Mouse (Mus musculus) urinary bladder, postnatal 0 days (tissue): ENCODE measurements around the gene Hspa5. TPM values are rescaled to one million over a fixed set of nuclear protein-coding genes. Genes with fewer than 3 reads are reported as not detected.

Source experiments
- polyA plus RNA-seq: library from polyadenylated mRNA; unstranded; fragments of >200 nt; fragmentation: Nextera tagmentation; extraction: Ambion mirVana; gene quantifications from 2 replicates; pipeline ENCODE4 v1.2.1, GENCODE M21; 2015

Gene Hspa5
- polyA plus RNA-seq, result 360 and 429 TPM in 2 replicates

DNA sequence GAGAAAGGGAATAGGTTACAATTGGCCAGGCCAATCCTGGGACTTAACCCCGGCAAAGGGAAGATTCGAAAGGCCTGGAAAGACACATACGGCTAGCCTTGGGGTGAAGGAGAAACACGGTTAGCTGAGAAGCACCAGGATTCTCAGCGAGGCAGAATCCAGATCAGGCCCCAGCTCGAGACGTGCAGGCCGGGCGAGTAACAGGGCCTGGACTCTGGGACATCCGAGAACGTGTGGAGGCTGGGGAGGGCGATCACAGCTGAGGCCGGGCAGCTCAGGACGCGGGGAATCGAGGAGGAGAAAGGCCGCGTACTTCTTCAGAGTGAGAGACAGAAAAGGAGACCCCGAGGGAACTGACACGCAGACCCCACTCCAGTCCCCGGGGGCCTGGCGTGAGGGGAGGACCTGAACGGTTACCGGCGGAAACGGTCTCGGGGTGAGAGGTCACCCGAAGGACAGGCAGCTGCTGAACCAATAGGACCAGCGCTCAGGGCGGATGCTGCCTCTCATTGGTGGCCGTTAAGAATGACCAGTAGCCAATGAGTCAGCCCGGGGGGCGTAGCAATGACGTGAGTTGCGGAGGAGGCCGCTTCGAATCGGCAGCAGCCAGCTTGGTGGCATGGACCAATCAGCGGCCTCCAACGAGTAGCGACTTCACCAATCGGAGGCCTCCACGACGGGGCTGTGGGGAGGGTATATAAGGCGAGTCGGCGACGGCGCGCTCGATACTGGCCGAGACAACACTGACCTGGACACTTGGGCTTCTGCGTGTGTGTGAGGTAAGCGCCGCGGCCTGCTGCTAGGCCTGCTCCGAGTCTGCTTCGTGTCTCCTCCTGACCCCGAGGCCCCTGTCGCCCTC, at the start of gene Hspa5:
Hspa5 (plus strand) TSS at position 603 of the 859 bp plus-strand sequence.

DNA sequence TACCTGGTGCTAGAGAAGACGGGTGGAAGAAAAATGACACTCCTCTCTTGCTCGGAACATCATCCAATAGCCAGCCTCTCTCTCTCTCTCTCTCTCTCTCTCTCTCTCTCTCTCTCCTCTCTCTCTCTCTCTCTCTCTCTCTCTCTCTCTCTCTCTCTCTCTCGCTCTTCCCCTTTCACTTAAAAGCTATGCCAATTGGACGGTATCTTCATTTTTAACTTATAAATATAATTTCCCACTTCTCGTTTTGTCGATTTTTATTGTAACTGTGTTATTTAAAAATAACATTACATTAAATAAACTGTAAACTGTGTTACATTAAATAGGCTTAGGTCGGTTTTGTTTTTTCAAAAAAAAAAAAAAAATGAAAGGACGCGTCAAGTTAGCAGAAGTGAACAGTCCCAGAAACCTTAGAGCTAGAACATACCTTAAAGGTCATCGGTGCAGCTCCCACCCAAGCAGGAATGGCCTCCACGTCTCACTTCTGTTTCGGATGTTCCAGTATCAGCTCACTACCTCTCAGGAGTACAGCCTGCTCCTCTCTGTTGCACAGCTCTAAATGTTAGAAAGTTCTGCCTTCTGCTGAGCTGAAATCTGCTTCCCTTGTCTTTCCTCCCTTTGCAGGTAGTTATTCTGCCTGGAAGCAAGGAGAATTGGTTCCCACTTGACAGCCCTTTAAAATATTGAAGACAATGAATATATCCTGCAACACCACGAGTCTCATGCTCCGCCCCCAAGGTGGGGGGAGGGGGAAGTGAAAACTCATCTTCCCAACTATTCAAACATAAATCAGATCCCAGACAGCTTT, 17.0 kb upstream of the Hspa5 start, which contains the start of gene Gapvd1:
Gapvd1 (minus strand) TSS at position 682 of the 808 bp plus-strand sequence.

DNA sequence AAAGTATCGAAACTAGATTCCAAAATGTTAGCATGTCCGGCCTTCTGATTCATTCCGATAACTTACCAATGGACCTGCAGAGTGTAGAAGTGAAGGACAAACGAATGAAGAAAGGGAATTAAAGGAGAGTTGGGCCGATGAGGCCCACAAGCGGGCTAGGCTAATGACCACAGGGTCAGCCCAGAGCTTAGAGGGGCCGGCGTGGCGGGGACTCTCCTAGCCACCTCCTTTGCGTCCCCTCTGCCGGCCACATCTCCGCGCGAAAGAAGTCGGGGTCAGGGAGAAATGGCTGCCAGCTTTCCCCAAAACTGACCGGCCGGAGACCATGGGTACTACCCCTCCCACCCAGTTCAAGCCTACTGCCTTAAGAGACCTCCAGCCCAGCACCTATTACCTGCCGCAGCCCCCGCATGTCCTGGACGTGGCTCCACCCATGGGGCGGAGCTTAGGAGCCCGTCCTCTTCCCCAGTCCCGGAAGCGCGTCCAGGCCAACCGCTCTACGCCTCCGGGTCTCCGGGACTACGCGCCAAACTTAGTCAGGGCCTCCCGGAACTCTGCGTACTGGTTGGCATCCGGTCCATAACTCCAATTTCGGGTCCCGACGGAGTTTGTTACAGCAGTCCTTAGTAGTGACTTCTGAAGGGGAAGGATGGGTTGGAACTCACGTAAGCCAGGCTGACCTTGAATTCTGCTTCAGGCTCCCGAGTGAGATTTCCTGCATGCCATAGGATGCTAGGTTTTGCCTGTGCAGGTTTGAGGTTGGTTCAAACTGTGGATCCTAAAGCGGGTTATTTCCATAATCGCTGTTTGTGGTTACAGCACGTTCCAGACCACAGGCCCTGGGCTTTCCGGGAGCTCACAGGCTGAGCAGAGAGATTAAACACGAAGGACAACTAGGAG, 27.8 kb downstream of the Hspa5 start, which contains the start of gene Rabepk:
Rabepk (minus strand) TSS at position 556 of the 900 bp plus-strand sequence.

DNA sequence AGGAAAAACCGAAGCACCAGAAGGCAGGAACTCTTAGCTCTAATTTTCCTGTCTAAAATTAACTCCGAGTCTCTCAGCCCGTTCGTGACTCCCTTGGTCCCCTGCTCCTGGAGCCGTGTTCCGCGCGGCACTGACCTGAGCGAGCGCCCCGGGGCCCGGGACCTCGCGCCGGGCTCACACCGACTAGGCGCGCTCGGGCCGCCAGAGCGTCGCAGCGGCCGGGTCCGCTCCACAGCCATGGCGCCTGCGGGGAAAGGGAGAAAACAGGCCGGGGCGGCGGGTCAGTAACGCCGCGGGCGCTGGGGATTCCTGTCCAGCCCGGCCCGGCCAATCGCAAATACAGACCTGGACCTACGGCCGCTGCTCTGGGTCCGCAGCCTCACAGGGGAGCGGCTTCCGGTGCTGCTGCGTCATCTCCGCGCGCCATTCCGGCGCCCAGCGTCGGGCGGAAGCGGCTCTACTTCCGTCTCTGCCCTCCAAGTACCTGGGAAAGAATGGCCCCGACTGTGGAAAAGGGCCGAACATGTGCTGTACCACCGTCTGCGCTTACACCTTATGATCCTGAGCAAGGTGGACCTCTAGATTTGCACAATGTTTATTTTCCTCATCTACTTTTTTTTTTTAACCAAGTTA, 54.2 kb downstream of the Hspa5 start, which contains the start of gene Fbxw2:
Fbxw2 (minus strand) TSS at position 485 of the 633 bp plus-strand sequence.

Other genes with a start within 250 kb of the Hspa5 start
- 43.5 and 52.2 TPM in 2 replicates for gene Gapvd1, start 16.7 kb upstream of the Hspa5 start, polyA plus RNA-seq
- gene Rabepk, start 27.9 kb downstream of the Hspa5 start, polyA plus RNA-seq, result 22.1 and 22.5 TPM in 2 replicates
- gene Fbxw2, start 54.3 kb downstream of the Hspa5 start, polyA plus RNA-seq, result 70.7 and 73.7 TPM in 2 replicates
- not detected in 2 replicates for gene Gm34653, start 61.0 kb downstream of the Hspa5 start, polyA plus RNA-seq
- 0.33 and 0.70 TPM in 2 replicates for gene Cutal, start 102.4 kb downstream of the Hspa5 start, polyA plus RNA-seq
- gene Psmd5, start 103.0 kb downstream of the Hspa5 start, polyA plus RNA-seq, result 53.1 and 53.3 TPM in 2 replicates
- gene Phf19, start 142.1 kb downstream of the Hspa5 start, polyA plus RNA-seq, result 2.3 and 4.1 TPM in 2 replicates
- 0.76 and 1.2 TPM in 2 replicates for gene Traf1, start 189.8 kb downstream of the Hspa5 start, polyA plus RNA-seq